Mouse (Mus musculus) lung, postnatal 36 days (tissue): ENCODE results near the gene Elobl.

Experiments used
- DNase-seq: peaks from one replicate; pipeline ENCODE4 v3.0.0; 2022; ENCODE audit warnings: mixed read lengths

The Elobl gene

GRCm38 (mm10) chr11:88933030-88933429 lies 33.7 kb downstream of the Elobl start:
- no peak for DNase-seq

GRCm38 (mm10) chr11:88931692-88932530 lies 34.8 kb downstream of the Elobl start:
- no peak for DNase-seq

- DNase-seq: no peak
Measured at GRCm38 (mm10) chr11:88926566-88926965, 40.2 kb downstream of the Elobl start.
